Mouse (Mus musculus): ENCODE data around the gene Raph1. TPM values are rescaled to one million over a fixed set of nuclear protein-coding genes. Genes with fewer than 3 reads are reported as not detected.
A peak's percentile ranks its signal among the peaks of the same experiment; 100 is the strongest.

Raph1 gene
- polyA plus RNA-seq, 1 experiment from 2014 or later = 22.6 TPM

GRCm38 (mm10) chr1:60569210-60569609 lies 2.3 kb upstream of the Raph1 start:
- no peak overlapping the region for H3K27ac ChIP-seq (ENCODE audit: low read depth, low read length)
- no peak overlapping the region for H3K4me2 ChIP-seq
- DNase-seq (ENCODE audit: low spot score, missing footprints) = peak; percentile 77
- no peaks in the 10 kb centered on the region for H3K36me3 ChIP-seq (ENCODE audit: control insufficient read depth, insufficient read depth, low read length)
- no peak overlapping the region for H3K4me3 ChIP-seq (ENCODE audit: low read depth, low read length)
- no peak overlapping the region for H3K9ac ChIP-seq (ENCODE audit: low read length)
- H3K9me3 ChIP-seq (ENCODE audit: control insufficient read depth, low read length) = no peaks in the 10 kb centered on the region
- H3K27me3 ChIP-seq (ENCODE audit: control insufficient read depth, insufficient read depth, low read length) = no peaks in the 10 kb centered on the region
- no peak for ATAC-seq (ENCODE audit: low FRiP score)
- H3K4me1 ChIP-seq (ENCODE audit: control insufficient read depth, insufficient read depth, low read length) = peaks cover 4% of the 10 kb centered on the region; the same call in 1 of the 2 replicates
- 62% methylated on average over 5 of the region's 5 CpGs for WGBS

DNA sequence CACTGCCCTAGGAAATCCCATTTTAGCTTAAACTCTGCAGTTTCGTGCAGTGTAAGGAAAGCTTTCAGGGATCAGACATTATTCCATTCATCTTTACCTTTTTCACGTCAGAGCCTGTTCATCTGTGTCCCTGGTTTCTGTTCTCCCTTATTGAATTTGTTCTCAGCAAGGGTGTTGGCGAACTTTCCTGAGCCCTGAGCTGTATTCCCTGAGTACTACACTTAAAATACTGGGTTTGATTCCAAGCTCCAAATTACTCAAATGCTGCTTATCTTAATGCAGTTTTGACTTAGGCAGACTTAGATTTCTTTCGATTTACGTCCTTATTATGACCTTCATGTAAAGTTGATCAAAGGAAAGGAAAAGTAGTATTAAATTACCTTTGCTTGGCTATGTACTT lies 417 bp upstream of the Raph1 start:
- Histone ChIP-seq H3K4me3 (ENCODE audit: low read depth, low read length) (peak overlapping the region; percentile 75), H3K36me3 (ENCODE audit: control insufficient read depth, insufficient read depth, low read length) (no peaks in the 10 kb centered on the region), H3K27me3 (ENCODE audit: control insufficient read depth, insufficient read depth, low read length) (no peaks in the 10 kb centered on the region), H3K9ac (ENCODE audit: low read length) (peak overlapping the region; percentile 89), H3K4me2 (peak overlapping the region; percentile 67), H3K4me1 (ENCODE audit: control insufficient read depth, insufficient read depth, low read length) (peaks cover 4% of the 10 kb centered on the region; the same call in 1 of the 2 replicates), H3K9me3 (ENCODE audit: control insufficient read depth, low read length) (no peaks in the 10 kb centered on the region), H3K27ac (ENCODE audit: low read depth, low read length) (peak overlapping the region; percentile 90)
- DNase-seq (ENCODE audit: low spot score, missing footprints) = no peak
- ATAC-seq (ENCODE audit: low FRiP score) = no peak
- 23% methylated on average over 5 of the region's 5 CpGs for WGBS

GRCm38 (mm10) chr1:60565931-60566630 lies 823 bp downstream of the Raph1 start:
- no peaks in the 10 kb centered on the region for H3K27me3 ChIP-seq (ENCODE audit: control insufficient read depth, insufficient read depth, low read length)
- peak overlapping the region; percentile 67 for H3K4me2 ChIP-seq
- WGBS = under 1% methylated on average over 53 of the region's 56 CpGs
- H3K9ac ChIP-seq (ENCODE audit: low read length) = peak overlapping the region; percentile 89
- H3K4me1 ChIP-seq (ENCODE audit: control insufficient read depth, insufficient read depth, low read length) = peaks cover 4% of the 10 kb centered on the region; the same call in 1 of the 2 replicates
- H3K36me3 ChIP-seq (ENCODE audit: control insufficient read depth, insufficient read depth, low read length) = no peaks in the 10 kb centered on the region
- H3K4me3 ChIP-seq (ENCODE audit: low read depth, low read length) = peak overlapping the region; percentile 75
- peak overlapping the region; percentile 90 for H3K27ac ChIP-seq (ENCODE audit: low read depth, low read length)
- peak; percentile 79 for ATAC-seq (ENCODE audit: low FRiP score)
- H3K9me3 ChIP-seq (ENCODE audit: control insufficient read depth, low read length) = no peaks in the 10 kb centered on the region; the same call in 1 of the 2 replicates
- no peak for DNase-seq (ENCODE audit: low spot score, missing footprints)

DNA sequence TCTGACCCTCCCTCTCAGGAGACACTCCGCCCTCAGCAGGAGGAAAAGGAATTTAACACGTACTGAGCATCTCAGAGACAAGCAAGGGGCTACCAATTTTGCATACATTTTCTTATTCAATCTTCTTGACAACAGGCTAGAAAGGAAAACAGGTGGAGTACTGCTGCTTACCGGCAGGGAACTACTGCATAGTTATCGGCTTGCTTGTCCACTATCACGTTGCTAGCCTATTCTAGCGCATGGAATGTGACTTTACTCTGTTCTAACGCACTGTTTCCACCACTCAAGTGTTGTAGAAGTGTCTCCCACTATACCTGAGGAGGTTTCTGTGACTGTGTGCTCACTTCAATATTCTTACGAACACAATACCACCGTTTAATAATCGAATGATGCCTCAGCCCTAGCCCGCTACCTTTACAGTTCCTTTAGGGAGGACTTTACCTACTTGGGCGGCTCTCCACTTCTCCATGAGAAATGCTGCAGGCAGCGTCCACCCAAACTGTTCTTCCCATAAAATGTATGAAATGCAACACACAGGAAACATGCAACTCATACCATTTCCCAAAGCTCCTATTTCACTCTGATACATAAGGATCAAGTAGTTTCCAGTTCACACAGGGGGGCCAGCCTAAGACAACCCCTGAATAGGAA lies 1.5 kb downstream of the Raph1 start:
- WGBS = 1% methylated on average over 13 of the region's 13 CpGs

DNA sequence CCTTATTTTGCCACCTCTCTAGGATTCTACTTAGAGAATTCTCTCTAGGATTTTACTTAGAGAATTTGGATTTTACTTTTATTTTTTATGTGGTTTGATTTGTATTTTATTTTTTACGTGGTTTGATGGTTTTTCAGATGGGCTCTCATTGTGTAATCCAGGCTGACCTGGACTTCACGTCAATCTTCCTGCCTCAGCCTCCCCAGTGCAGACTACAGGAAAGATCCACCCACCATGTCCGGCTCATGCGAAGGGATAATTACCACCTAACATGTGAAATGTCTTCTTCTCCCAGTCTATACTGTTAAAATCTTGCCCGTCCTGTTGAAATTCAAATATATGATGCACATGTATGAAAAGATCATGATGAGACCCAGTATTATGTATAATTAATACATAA lies 2.2 kb downstream of the Raph1 start:
- 83% methylated on average over 5 of the region's 5 CpGs for WGBS
- ATAC-seq (ENCODE audit: low FRiP score) (no peak), DNase-seq (ENCODE audit: low spot score, missing footprints) (peak; percentile 8)
- no peaks in the 10 kb centered on the region for H3K27me3 ChIP-seq (ENCODE audit: control insufficient read depth, insufficient read depth, low read length)
- no peaks in the 10 kb centered on the region; the same call in 1 of the 2 replicates for H3K9me3 ChIP-seq (ENCODE audit: control insufficient read depth, low read length)
- no peak overlapping the region for H3K27ac ChIP-seq (ENCODE audit: low read depth, low read length)
- H3K36me3 ChIP-seq (ENCODE audit: control insufficient read depth, insufficient read depth, low read length) = no peaks in the 10 kb centered on the region
- peak overlapping the region; percentile 75; the same call in 1 of the 2 replicates for H3K4me3 ChIP-seq (ENCODE audit: low read depth, low read length)
- peaks cover 4% of the 10 kb centered on the region; the same call in 1 of the 2 replicates for H3K4me1 ChIP-seq (ENCODE audit: control insufficient read depth, insufficient read depth, low read length)
- peak overlapping the region; percentile 67 for H3K4me2 ChIP-seq
- H3K9ac ChIP-seq (ENCODE audit: low read length) = no peak overlapping the region

More for the DNA sequence above, 1.5 kb downstream of the Raph1 start:
- peak overlapping the region; percentile 75 for H3K4me3 ChIP-seq (ENCODE audit: low read depth, low read length)
- no peaks in the 10 kb centered on the region for H3K27me3 ChIP-seq (ENCODE audit: control insufficient read depth, insufficient read depth, low read length)
- no peak overlapping the region for H3K27ac ChIP-seq (ENCODE audit: low read depth, low read length)
- DNase-seq (ENCODE audit: low spot score, missing footprints) (peak; percentile 96), ATAC-seq (ENCODE audit: low FRiP score) (no peak)
- H3K4me1 ChIP-seq (ENCODE audit: control insufficient read depth, insufficient read depth, low read length) = peaks cover 4% of the 10 kb centered on the region; the same call in 1 of the 2 replicates
- peak overlapping the region; percentile 67 for H3K4me2 ChIP-seq
- H3K9me3 ChIP-seq (ENCODE audit: control insufficient read depth, low read length) = no peaks in the 10 kb centered on the region; the same call in 1 of the 2 replicates
- H3K36me3 ChIP-seq (ENCODE audit: control insufficient read depth, insufficient read depth, low read length) = no peaks in the 10 kb centered on the region
- H3K9ac ChIP-seq (ENCODE audit: low read length) = peak overlapping the region; percentile 89

DNA sequence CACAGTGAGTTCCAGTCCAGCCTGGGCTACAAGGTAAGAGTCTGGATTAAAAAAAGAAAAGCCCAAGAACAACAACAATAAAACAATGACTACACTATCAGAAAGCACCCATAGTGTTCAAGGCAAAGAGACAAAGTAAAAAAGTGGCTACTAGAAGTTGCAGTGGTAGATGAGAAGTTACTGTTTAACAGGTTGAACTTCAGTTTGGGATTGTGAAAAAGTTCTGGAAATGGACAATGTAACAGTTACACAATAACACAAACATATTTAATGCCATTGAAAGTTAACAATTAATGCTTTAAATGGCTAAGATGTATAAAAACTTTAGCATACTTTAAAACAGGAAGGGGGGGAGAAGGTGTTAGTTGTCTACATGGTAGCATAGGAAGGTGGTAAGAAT lies 3.9 kb downstream of the Raph1 start:
- no peak for ATAC-seq (ENCODE audit: low FRiP score)
- H3K9ac ChIP-seq (ENCODE audit: low read length) = no peak overlapping the region
- H3K4me2 ChIP-seq = no peak overlapping the region
- no peak for DNase-seq (ENCODE audit: low spot score, missing footprints)
- no peaks in the 10 kb centered on the region for H3K27me3 ChIP-seq (ENCODE audit: control insufficient read depth, insufficient read depth, low read length)
- H3K4me1 ChIP-seq (ENCODE audit: control insufficient read depth, insufficient read depth, low read length) = peaks cover 4% of the 10 kb centered on the region; the same call in 1 of the 2 replicates
- H3K27ac ChIP-seq (ENCODE audit: low read depth, low read length) = no peak overlapping the region
- H3K4me3 ChIP-seq (ENCODE audit: low read depth, low read length) = no peak overlapping the region
- H3K36me3 ChIP-seq (ENCODE audit: control insufficient read depth, insufficient read depth, low read length) = no peaks in the 10 kb centered on the region
- peaks cover 2% of the 10 kb centered on the region; the same call in 1 of the 2 replicates for H3K9me3 ChIP-seq (ENCODE audit: control insufficient read depth, low read length)

GRCm38 (mm10) chr1:60543681-60544080 lies 23.2 kb downstream of the Raph1 start:
- 0 out of 2 replicates have a peak, but pooled peaks cover 4% of the 10 kb centered on the region for H3K36me3 ChIP-seq (ENCODE audit: control insufficient read depth, insufficient read depth, low read length)
- H3K4me3 ChIP-seq (ENCODE audit: low read depth, low read length) = no peak overlapping the region
- peaks cover 3% of the 10 kb centered on the region; the same call in 1 of the 2 replicates for H3K9me3 ChIP-seq (ENCODE audit: control insufficient read depth, low read length)
- no peak overlapping the region for H3K27ac ChIP-seq (ENCODE audit: low read depth, low read length)
- no peak overlapping the region for H3K4me2 ChIP-seq
- ATAC-seq (ENCODE audit: low FRiP score) = no peak
- no peak overlapping the region for H3K9ac ChIP-seq (ENCODE audit: low read length)
- H3K4me1 ChIP-seq (ENCODE audit: control insufficient read depth, insufficient read depth, low read length) = no peaks in the 10 kb centered on the region
- DNase-seq (ENCODE audit: low spot score, missing footprints) = no peak
- 29% methylated on average over 1 of the region's 1 CpGs for WGBS
- no peaks in the 10 kb centered on the region for H3K27me3 ChIP-seq (ENCODE audit: control insufficient read depth, insufficient read depth, low read length)

GRCm38 (mm10) chr1:60539272-60539671 lies 27.6 kb downstream of the Raph1 start:
- no peaks in the 10 kb centered on the region for H3K36me3 ChIP-seq (ENCODE audit: control insufficient read depth, insufficient read depth, low read length)
- 91% methylated on average over 3 of the region's 3 CpGs for WGBS
- DNase-seq (ENCODE audit: low spot score, missing footprints) (no peak), ATAC-seq (ENCODE audit: low FRiP score) (no peak)
- H3K27ac ChIP-seq (ENCODE audit: low read depth, low read length) = no peak overlapping the region
- H3K4me3 ChIP-seq (ENCODE audit: low read depth, low read length) = no peak overlapping the region
- H3K27me3 ChIP-seq (ENCODE audit: control insufficient read depth, insufficient read depth, low read length) = no peaks in the 10 kb centered on the region
- no peaks in the 10 kb centered on the region for H3K9me3 ChIP-seq (ENCODE audit: control insufficient read depth, low read length)
- no peak overlapping the region for H3K9ac ChIP-seq (ENCODE audit: low read length)
- no peak overlapping the region for H3K4me2 ChIP-seq
- H3K4me1 ChIP-seq (ENCODE audit: control insufficient read depth, insufficient read depth, low read length) = no peaks in the 10 kb centered on the region

DNA sequence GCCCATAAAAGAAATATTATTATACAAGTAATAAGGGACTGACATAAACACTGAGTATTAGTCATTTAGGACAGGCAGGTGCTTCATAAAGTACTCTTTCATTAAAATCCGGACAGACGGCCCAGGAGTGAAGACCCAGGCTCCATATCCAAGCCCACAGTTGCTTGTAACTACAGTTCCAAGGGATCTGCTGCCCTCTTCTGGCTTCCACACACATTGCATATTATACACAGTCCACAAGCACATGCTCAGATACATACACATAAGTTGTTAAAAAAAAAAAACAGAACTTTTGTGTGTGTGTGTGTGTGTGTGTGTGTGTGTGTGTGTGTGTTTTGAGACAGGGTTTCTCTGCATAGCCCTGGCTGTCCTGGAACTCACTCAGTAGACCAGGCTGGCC lies 32.0 kb downstream of the Raph1 start:
- Histone ChIP-seq H3K4me2 (no peak overlapping the region), H3K9me3 (ENCODE audit: control insufficient read depth, low read length) (no peaks in the 10 kb centered on the region), H3K4me3 (ENCODE audit: low read depth, low read length) (no peak overlapping the region), H3K4me1 (ENCODE audit: control insufficient read depth, insufficient read depth, low read length) (no peaks in the 10 kb centered on the region), H3K9ac (ENCODE audit: low read length) (no peak overlapping the region), H3K36me3 (ENCODE audit: control insufficient read depth, insufficient read depth, low read length) (no peaks in the 10 kb centered on the region), H3K27ac (ENCODE audit: low read depth, low read length) (no peak overlapping the region), H3K27me3 (ENCODE audit: control insufficient read depth, insufficient read depth, low read length) (no peaks in the 10 kb centered on the region)
- no peak for ATAC-seq (ENCODE audit: low FRiP score)
- DNase-seq (ENCODE audit: low spot score, missing footprints) = no peak
- WGBS = 94% methylated on average over 2 of the region's 2 CpGs

Measured in midbrain, embryonic 11.5 days (tissue).